Mouse (Mus musculus) ES-Bruce4 (cell line): ENCODE data around the gene Akap6.

Experiments
- CTCF ChIP-seq: IDR thresholded peaks from one replicate; pipeline ENCODE4 v1.8.1; 2011; ENCODE audit warnings: low read depth, low read length
- EP300 ChIP-seq: IDR thresholded peaks from 2 replicates; pipeline ENCODE4 v1.6.1; 2011; ENCODE audit warnings: low read depth, low read length; ENCODE audit not compliant: insufficient read depth
- POLR2A ChIP-seq: IDR thresholded peaks from one replicate; pipeline ENCODE4 v1.8.1; 2011; ENCODE audit warnings: low read length; ENCODE audit not compliant: insufficient read depth

- TF ChIP-seq POLR2A (no peak), CTCF (no peak), EP300 (no peak)
These were observed 19.2 kb downstream of the Akap6 start for GRCm38 (mm10) chr12:52718392-52718791.
